Mouse (Mus musculus) adrenal gland, postnatal 14 days (tissue): Measurements from ENCODE around the gene Hivep3. TPM values are rescaled to one million over a fixed set of nuclear protein-coding genes. Genes with fewer than 3 reads are reported as not detected.

Source experiments
- DNase-seq: peaks from one replicate; pipeline ENCODE4 v3.0.0; 2021; ENCODE audit warnings: mixed read lengths
- total RNA-seq: library from RNA; stranded (reverse); gene quantifications from 2 replicates; pipeline ENCODE4 v1.2.3, GENCODE M21; 2021

Gene Hivep3
- total RNA-seq, 1 experiment from 2014 or later = 9.4 TPM

DNA sequence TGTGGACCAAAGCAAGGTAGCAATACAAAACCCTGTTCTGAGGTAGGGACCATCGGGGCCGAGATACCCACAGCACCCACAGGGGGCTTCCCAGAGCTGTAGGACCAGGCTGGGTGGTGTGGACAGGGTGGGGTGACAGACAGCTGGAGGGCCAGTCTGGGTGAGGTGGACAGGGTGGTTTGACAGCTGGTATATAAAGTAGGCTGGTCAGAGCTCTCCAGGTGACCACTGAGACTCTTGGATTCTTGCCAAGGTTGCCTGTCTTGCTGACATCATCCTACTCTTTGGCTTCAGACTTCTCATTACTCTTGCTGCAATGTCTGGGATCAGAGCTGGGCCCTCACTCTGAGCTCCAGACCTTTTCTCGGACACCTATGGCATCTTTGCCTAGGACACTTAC is 372.8 kb downstream of the Hivep3 start:
- no peak for DNase-seq

GRCm38 (mm10) chr4:120107787-120108186 is 374.2 kb downstream of the Hivep3 start:
- no peak for DNase-seq

DNA sequence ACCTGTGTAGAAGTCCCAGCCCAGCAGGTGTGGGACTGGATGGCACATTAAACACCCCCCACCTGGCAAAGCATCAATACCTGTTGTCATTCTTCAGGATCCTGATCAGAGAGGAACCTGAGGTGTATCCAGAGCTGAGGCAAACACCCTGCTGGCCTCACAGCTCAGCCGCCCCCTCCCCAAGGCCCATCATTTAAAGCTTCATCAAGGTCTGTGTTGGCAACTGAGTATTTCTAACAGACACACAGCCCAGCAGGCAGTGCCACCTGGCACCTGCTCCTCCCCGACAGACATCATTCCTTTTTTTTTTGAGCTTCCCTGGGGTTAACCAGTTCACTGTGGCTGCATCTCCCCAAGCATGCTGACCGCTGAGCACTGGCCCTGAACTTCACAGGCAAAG is 381.9 kb downstream of the Hivep3 start:
- DNase-seq = no peak

- DNase-seq = no peak
These were observed 382.7 kb downstream of the Hivep3 start for GRCm38 (mm10) chr4:120116312-120116711.

- peak; percentile 83 for DNase-seq
These were observed 386.7 kb downstream of the Hivep3 start for GRCm38 (mm10) chr4:120120276-120120675.

DNA sequence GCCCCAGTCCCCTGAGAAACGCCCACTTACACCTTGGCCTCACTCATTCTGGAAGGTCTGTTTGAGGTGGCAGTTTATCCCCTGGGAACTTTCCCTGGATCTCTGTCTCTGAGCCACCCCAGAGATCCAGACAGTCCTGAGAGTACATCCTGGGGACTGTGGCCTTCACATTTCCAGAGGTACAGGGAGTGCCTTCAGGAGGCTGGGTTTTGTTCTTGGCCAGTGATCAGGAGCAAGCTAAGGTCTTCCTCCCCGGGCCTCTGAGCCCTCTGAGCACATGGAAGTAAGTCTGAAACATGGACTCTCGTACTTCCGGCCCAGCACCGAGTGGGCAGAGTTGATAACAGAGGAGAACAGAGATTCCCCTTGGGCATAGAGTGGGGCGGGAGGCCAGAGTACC is 391.1 kb downstream of the Hivep3 start:
- DNase-seq = no peak

- peak; percentile 48 for DNase-seq
These were observed 392.5 kb downstream of the Hivep3 start for GRCm38 (mm10) chr4:120126047-120126446.

DNA sequence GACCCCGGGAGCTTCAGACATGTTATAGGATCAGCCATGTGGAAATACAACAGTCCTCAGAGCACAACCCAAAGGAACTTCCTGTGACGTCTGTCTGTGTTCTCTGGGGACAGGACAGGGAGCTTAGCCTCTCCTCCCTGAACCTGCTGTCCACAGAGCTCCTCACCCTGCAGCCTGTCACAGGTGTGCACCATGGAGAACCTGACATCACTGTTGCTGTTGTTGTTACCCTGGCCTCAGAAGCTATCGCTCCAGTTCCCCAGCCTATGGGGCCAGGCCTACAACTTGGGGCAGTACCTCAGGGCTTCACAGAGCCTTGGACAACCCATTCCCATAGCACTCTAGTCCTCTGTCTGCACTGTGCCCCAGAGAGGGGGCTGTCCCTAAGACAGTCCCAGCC is 393.7 kb downstream of the Hivep3 start:
- no peak for DNase-seq

DNA sequence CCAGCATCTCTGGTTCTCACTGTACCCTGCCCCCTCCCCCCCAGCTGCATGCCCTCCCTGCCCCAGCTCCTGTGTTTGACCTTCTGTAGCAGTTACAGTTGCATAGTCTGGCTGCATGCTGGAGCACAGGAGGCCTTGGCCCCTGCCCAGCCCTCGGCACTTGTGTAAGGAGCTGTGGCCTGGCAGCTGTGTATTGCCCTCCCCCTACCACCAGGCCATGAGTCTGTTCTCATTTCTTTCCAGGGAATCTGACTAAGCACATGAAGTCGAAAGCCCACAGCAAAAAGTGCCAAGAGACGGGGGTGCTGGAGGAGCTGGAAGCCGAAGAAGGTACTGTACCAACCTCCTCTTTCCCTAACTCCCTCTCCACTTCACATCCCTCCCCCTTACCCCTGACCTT is 394.4 kb downstream of the Hivep3 start:
- peak; percentile 89 for DNase-seq

DNA sequence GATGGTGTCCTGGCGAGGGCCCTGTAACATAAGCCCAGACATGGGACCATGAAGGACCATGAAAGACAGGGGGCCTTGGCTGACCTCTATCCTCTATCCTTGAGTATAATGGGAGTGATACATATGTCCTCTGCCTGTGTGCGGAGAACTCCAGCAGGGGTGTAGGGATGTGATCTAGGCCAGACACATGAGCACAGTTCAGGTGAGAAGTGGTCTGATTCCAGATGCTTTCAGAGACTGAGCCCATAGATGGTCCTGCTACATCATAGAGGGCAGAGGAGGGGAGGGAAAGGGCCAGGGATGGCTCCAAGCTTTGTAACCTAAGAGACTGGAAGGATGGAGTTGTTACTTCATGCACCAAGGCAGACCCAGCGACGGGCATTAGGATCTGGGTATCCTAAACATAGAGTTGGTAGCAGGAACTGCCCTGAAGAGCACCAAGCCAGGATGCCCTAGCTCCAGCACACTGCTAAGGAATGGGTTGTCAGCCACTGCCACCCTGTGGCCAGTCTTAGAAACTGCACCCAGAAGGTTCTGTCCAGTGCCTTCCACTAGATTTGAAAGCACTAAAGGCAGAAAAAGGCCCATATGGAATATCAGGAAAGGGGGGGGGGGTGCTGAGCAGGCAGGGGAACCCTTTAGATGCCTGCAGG is 395.8 kb downstream of the Hivep3 start:
- peak; percentile 75 for DNase-seq

DNA sequence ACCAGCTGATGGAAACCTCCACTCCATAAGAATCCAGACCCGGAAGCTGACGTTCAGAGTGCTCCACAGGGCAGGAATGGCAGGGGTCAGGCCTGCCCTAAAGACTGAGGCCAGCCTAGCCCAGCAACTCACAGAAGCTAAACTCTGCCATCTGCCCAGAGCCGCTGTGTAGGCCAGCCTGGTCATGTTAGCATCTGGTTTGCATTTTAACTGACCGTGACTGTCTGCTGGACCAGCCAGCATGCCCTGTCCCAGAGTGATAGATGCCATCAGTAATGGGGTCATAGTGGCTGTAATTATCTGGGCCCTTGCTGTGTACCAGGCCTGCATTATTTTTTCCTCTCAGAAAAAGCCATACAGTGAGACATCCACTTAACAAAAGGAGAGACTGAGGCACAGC is 397.3 kb downstream of the Hivep3 start:
- DNase-seq = no peak

GRCm38 (mm10) chr4:120131441-120132220 is 398.0 kb downstream of the Hivep3 start:
- peak; percentile 96 for DNase-seq

GRCm38 (mm10) chr4:120134223-120134622 is 400.6 kb downstream of the Hivep3 start:
- no peak for DNase-seq

GRCm38 (mm10) chr4:120141810-120142209 is 408.2 kb downstream of the Hivep3 start:
- DNase-seq = no peak

DNA sequence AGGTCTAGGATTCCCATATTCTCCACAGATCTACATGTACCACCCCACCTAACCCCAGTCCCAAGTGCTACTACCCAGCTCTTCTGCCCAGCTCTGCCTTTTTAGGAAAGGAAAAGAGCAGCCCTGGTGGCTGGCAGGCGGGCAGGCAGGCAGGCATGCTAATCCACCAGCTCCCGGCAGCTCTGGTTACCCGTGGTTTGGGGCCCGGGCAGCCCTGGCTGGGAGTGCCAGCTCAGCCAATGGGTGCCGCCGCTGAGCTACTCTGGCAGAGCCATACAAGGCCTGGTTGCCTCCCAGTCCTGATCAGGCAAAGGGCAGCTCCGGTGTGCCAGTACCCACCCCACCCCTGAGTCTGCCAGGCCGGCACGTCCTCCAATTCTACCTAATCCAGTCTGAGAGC is 409.3 kb downstream of the Hivep3 start:
- DNase-seq = no peak

- peak; percentile 36 for DNase-seq
These were observed 410.8 kb downstream of the Hivep3 start for GRCm38 (mm10) chr4:120144343-120144742.

- DNase-seq = no peak
These were observed 412.3 kb downstream of the Hivep3 start for GRCm38 (mm10) chr4:120145931-120146330.

DNA sequence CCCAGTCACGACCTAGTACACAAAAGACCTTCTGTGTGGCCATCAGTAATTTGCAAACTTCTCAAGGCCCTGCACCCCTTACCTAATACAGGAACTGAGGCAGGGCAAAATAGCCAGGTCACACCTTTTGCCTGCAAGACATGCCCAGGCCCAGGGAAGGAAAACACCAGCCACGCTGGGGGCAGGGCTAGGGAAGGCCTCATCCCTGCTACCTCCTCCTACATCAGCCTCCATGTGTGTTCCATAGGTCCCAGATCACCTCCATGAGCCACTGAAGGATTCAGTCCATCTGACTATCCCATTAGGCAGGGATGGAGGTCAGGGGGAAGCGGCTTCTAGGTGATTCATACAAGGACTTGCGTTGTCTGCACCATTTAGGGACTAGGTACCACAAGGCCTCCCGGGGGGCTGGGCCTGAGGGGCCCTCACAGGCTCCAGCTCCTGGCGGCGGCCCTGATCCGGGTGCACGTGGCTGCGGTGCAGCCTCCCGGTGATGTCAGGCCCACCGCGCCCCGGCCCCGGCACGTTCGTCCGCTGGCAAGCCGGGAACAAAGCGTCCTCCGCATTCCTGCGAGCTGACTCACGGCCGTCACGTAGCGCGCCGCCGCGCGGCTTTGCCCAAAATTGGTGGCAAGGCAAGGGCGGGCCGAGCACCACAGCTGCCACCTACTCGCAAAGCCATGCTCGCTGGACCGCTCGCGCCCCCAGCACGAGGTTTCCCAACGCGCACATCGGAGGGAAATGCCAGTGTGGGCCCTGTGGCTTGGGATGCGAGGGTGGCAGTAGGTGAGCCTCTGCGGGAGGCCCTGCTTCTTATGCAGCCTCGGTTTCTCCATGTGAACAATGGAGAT is 414.9 kb downstream of the Hivep3 start:
- DNase-seq = peak; percentile 94

- peak; percentile 40 for DNase-seq
These were observed 415.5 kb downstream of the Hivep3 start for GRCm38 (mm10) chr4:120149142-120149524.

DNA sequence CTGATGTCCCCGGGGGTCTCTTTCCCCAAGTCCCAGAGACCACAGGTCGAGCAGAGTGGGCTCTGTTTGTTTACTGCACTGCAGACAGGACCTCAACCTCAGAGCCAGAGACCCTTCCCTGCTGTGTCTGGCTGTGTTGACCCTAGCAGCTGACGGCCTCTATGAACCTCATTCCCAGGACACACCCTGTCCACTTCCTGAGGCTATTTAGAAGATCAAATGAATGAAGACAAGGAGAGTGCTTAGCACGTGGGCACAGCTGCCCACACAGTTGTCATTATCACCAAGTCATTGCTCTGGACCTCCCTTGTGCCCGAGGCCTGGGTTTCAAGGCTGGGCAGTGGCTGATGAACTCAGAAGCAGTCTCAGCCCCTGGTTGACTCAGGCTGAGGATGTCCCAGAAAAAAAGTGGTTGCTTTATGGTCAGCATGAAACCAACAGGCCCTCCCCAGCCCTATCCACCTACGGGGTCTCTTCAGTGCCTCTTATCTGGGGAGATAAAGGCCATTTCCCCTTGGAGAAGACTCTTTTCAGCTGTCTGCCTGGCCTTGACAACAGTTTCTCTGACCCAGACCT is 416.8 kb downstream of the Hivep3 start:
- peak; percentile 42 for DNase-seq

- no peak for DNase-seq
These were observed 418.3 kb downstream of the Hivep3 start for GRCm38 (mm10) chr4:120151906-120152305.

GRCm38 (mm10) chr4:120152648-120153047 is 419.1 kb downstream of the Hivep3 start:
- DNase-seq = no peak

DNA sequence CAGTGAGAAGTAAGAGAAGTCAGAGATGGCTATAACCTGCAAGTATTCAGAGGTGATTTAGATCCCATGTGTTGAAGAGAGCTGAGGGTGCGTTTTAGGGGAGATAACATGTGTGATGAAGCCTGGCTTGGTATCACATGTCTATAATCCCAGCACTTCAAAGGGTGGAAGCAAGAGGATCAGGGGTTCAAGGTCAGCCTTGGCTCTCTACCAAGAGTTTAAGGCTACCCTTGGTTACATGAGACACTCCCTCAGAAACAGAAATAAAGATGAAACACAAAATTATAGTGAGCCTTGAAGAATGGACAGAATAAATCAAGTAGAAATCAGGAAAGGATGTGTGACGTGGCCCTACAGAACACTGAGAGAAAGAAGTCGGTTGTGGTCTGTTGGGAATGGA is 420.2 kb downstream of the Hivep3 start:
- DNase-seq = peak; percentile 59
